Comparison of ENCODE assay signal across 14 mouse cellular contexts in genomic region chr13:53248586-53249401, GRCm38 (mm10). TPM values are rescaled to one million over a fixed set of nuclear protein-coding genes. Genes with fewer than 3 reads are reported as not detected.
DNase-seq lines count a peak whose midpoint lies in the region; ATAC-seq and TF ChIP-seq lines count a peak whose summit lies in the region.
"Had no signal": no experiment of that assay in that cellular context is flagged by ENCODE, and none has a peak within 500 bp of the region (broad histone marks: within the 10 kb centered on the region; RNA-seq: fewer than 3 reads in every experiment).

No protein-coding gene starts in this region.

- H3K27ac ChIP-seq in heart, embryonic 16.5 days (ENCODE audit: low read length): peak overlapping the region; percentile 71
- peak overlapping the region; percentile 1; the same call in 1 of the 2 replicates for H3K27ac ChIP-seq in lung, postnatal 0 days (ENCODE audit: low read length)
- H3K27ac ChIP-seq in intestine, embryonic 15.5 days: peak overlapping the region; percentile 80
- peak overlapping the region; percentile 77 for H3K27ac ChIP-seq in stomach, embryonic 16.5 days (ENCODE audit: low read length)
- H3K27ac ChIP-seq in liver, postnatal 0 days (ENCODE audit: low read depth): no peak overlapping the region
- H3K27ac ChIP-seq: neural tube, embryonic 13.5 days had no signal

- no peak for TF ChIP-seq EP300 in lung, postnatal 0 days (IDR thresholded peaks at IDR 0.05)
- TF ChIP-seq EP300 in liver, postnatal 0 days (IDR thresholded peaks at IDR 0.05; ENCODE audit: low read depth): no peak

- no peaks in the 10 kb centered on the region for H3K9me3 ChIP-seq in heart, embryonic 16.5 days (replicated peaks; ENCODE audit: control insufficient read depth, low read length)
- no peaks in the 10 kb centered on the region for H3K9me3 ChIP-seq in lung, postnatal 0 days (ENCODE audit: low read length)
- H3K9me3 ChIP-seq in intestine, embryonic 15.5 days: no peaks in the 10 kb centered on the region
- no peaks in the 10 kb centered on the region for H3K9me3 ChIP-seq in stomach, embryonic 16.5 days (replicated peaks; ENCODE audit: control insufficient read depth, low read length)
- H3K9me3 ChIP-seq in liver, postnatal 0 days (ENCODE audit: low read length): no peaks in the 10 kb centered on the region
- H3K9me3 ChIP-seq: neural tube, embryonic 13.5 days had no signal

- H3K4me2 ChIP-seq in heart, embryonic 16.5 days (ENCODE audit: low read depth, low read length): peak overlapping the region; percentile 18
- H3K4me2 ChIP-seq in lung, postnatal 0 days (replicated peaks; ENCODE audit: low read depth, low read length): peak overlapping the region; percentile 41
- peak overlapping the region; percentile 52 for H3K4me2 ChIP-seq in intestine, embryonic 15.5 days (replicated peaks)
- H3K4me2 ChIP-seq in stomach, embryonic 16.5 days (ENCODE audit: low read depth, low read length): peak overlapping the region; percentile 39
- no peak overlapping the region for H3K4me2 ChIP-seq in liver, postnatal 0 days (ENCODE audit: low read depth, low read length)
- H3K4me2 ChIP-seq: neural tube, embryonic 13.5 days had no signal

- peaks cover 39% of the 10 kb centered on the region for H3K4me1 ChIP-seq in heart, embryonic 16.5 days (ENCODE audit: control insufficient read depth, insufficient read depth, low read length)
- 0 out of 2 replicates have a peak, but pooled peaks cover 2% of the 10 kb centered on the region for H3K4me1 ChIP-seq in lung, postnatal 0 days (ENCODE audit: insufficient read depth, low read depth, low read length)
- peaks cover 55% of the 10 kb centered on the region for H3K4me1 ChIP-seq in intestine, embryonic 15.5 days (replicated peaks)
- H3K4me1 ChIP-seq in stomach, embryonic 16.5 days (ENCODE audit: control insufficient read depth, insufficient read depth, low read length): peaks cover 46% of the 10 kb centered on the region
- H3K4me1 ChIP-seq in liver, postnatal 0 days (ENCODE audit: insufficient read depth): no peaks in the 10 kb centered on the region
- H3K4me1 ChIP-seq: megakaryocyte, embryonic 14.5 days had no signal

- intact Hi-C loops in heart, postnatal 36 days (cut with DNase I): no loop called here

- WGBS in heart, embryonic 16.5 days: 45% methylated on average over 24 of the region's 24 CpGs
- 41% methylated on average over 24 of the region's 24 CpGs for WGBS in lung, postnatal 0 days
- 30% methylated on average over 24 of the region's 24 CpGs for WGBS in intestine, embryonic 15.5 days
- 29% methylated on average over 24 of the region's 24 CpGs for WGBS in stomach, embryonic 16.5 days
- WGBS in liver, postnatal 0 days (ENCODE audit: insufficient replicate concordance): 80% methylated on average over 24 of the region's 24 CpGs

- TF ChIP-seq CTCF in lung, postnatal 0 days (IDR thresholded peaks at IDR 0.05): no peak
- TF ChIP-seq CTCF in liver, postnatal 0 days (IDR thresholded peaks at IDR 0.05; ENCODE audit: low read depth): no peak

- ATAC-seq in heart, embryonic 16.5 days (replicated peaks; ENCODE audit: extremely low read depth, insufficient read depth, low FRiP score): peak; percentile 35; the same call in 1 of the 2 replicates
- peak; percentile 84 for ATAC-seq in lung, postnatal 0 days
- ATAC-seq in intestine, embryonic 15.5 days: peak; percentile 72
- peak; percentile 73 for ATAC-seq in stomach, embryonic 16.5 days (ENCODE audit: insufficient read depth, low FRiP score)
- no peak for ATAC-seq in liver, postnatal 0 days

- DNase-seq in heart, postnatal 36 days: no peak
- DNase-seq in lung, postnatal 0 days (ENCODE audit: low spot score): peak; percentile 67
- no peak for DNase-seq in lung, adult 18-20 months
- DNase-seq in liver, postnatal 0 days: no peak
- no peak for DNase-seq in adipocyte (ENCODE audit: low spot score)
- DNase-seq: adrenal gland, postnatal 14 days; cerebellum, adult 2 months; thymus, postnatal 25 days had no signal

- no peak overlapping the region for H3K4me3 ChIP-seq in heart, embryonic 16.5 days (ENCODE audit: low read length)
- H3K4me3 ChIP-seq in lung, postnatal 0 days (ENCODE audit: low read depth, low read length): peak overlapping the region; percentile 10; the same call in 1 of the 2 replicates
- H3K4me3 ChIP-seq in intestine, embryonic 15.5 days (replicated peaks): peak overlapping the region; percentile 20; the same call in 1 of the 2 replicates
- peak overlapping the region; percentile 20 for H3K4me3 ChIP-seq in stomach, embryonic 16.5 days (replicated peaks; ENCODE audit: low read length)
- H3K4me3 ChIP-seq in liver, postnatal 0 days (ENCODE audit: low read depth, low read length): no peak overlapping the region
- H3K4me3 ChIP-seq: erythroblast, embryonic 14.5 days; megakaryocyte, embryonic 14.5 days; neural tube, embryonic 13.5 days had no signal

- H3K9ac ChIP-seq in heart, embryonic 16.5 days (ENCODE audit: low read length): peak overlapping the region; percentile 0; the same call in 1 of the 2 replicates
- H3K9ac ChIP-seq in lung, postnatal 0 days (replicated peaks; ENCODE audit: low read depth): no peak overlapping the region
- no peak overlapping the region for H3K9ac ChIP-seq in intestine, embryonic 15.5 days
- peak overlapping the region; percentile 37 for H3K9ac ChIP-seq in stomach, embryonic 16.5 days (ENCODE audit: low read length)
- H3K9ac ChIP-seq in liver, postnatal 0 days (replicated peaks): no peak overlapping the region
- H3K9ac ChIP-seq: neural tube, embryonic 13.5 days had no signal

- no peaks in the 10 kb centered on the region for H3K27me3 ChIP-seq in heart, embryonic 16.5 days (ENCODE audit: control insufficient read depth, insufficient read depth, low read length)
- no peaks in the 10 kb centered on the region for H3K27me3 ChIP-seq in lung, postnatal 0 days (replicated peaks; ENCODE audit: insufficient read depth, low read length)
- no peaks in the 10 kb centered on the region for H3K27me3 ChIP-seq in intestine, embryonic 15.5 days (replicated peaks)
- no peaks in the 10 kb centered on the region for H3K27me3 ChIP-seq in stomach, embryonic 16.5 days (ENCODE audit: control insufficient read depth, insufficient read depth, low read length)
- H3K27me3 ChIP-seq in liver, postnatal 0 days (ENCODE audit: insufficient read depth, low read length): no peaks in the 10 kb centered on the region
- H3K27me3 ChIP-seq: neural tube, embryonic 13.5 days had no signal

- no peaks in the 10 kb centered on the region for H3K36me3 ChIP-seq in heart, embryonic 16.5 days (ENCODE audit: control insufficient read depth, insufficient read depth)
- H3K36me3 ChIP-seq in lung, postnatal 0 days (ENCODE audit: insufficient read depth, low read length): no peaks in the 10 kb centered on the region
- no peaks in the 10 kb centered on the region for H3K36me3 ChIP-seq in intestine, embryonic 15.5 days
- H3K36me3 ChIP-seq in stomach, embryonic 16.5 days (ENCODE audit: control insufficient read depth, insufficient read depth, low read length): no peaks in the 10 kb centered on the region
- H3K36me3 ChIP-seq in liver, postnatal 0 days (replicated peaks; ENCODE audit: insufficient read depth, low read length): no peaks in the 10 kb centered on the region
- H3K36me3 ChIP-seq: neural tube, embryonic 13.5 days had no signal

RNA-seq across cellular contexts. Expression of gene Ror2, which starts 37.1 kb away (rescaled TPM):
- polyA plus RNA-seq in heart, embryonic 16.5 days (2015; fragmentation: Nextera tagmentation; extraction: Ambion mirVana): 13.5 and 15.8 TPM in 2 replicates
- total RNA-seq in heart, postnatal 36 days (2021): 1 to 10 TPM; 1.3 to 1.9 TPM
- 5.3 and 5.5 TPM in 2 replicates for polyA plus RNA-seq in lung, postnatal 0 days (2015; fragmentation: Nextera tagmentation; extraction: Ambion mirVana)
- 18.8 and 19.3 TPM in 2 replicates for polyA plus RNA-seq in intestine, embryonic 15.5 days (2015; fragmentation: Nextera tagmentation; extraction: Ambion mirVana)
- polyA plus RNA-seq in stomach, embryonic 16.5 days (2015; fragmentation: Nextera tagmentation; extraction: Ambion mirVana): 12.0 and 13.5 TPM in 2 replicates
- polyA plus RNA-seq in liver, postnatal 0 days (2015; fragmentation: Nextera tagmentation; extraction: Ambion mirVana): 0.05 and 0.18 TPM in 2 replicates
- polyA plus RNA-seq: erythroblast, embryonic 14.5 days had no signal

Comparison
In these comparisons a context has a peak if more than half of its experiments do, and no peak if none do; other contexts are left out.
1. H3K4me3 ChIP-seq: peak in lung, postnatal 0 days (single experiment), intestine, embryonic 15.5 days (single experiment) and stomach, embryonic 16.5 days (single experiment); none in heart, embryonic 16.5 days (single experiment) and liver, postnatal 0 days (single experiment).
2. H3K9ac ChIP-seq: peak in heart, embryonic 16.5 days (single experiment) and stomach, embryonic 16.5 days (single experiment); none in lung, postnatal 0 days (single experiment), intestine, embryonic 15.5 days (single experiment) and liver, postnatal 0 days (single experiment).